Mouse (Mus musculus) erythroblast, adult 5-6 weeks (primary cell): ENCODE data around the gene Oasl1. TPM values are rescaled to one million over a fixed set of nuclear protein-coding genes. Genes with fewer than 3 reads are reported as not detected.
A peak's percentile ranks its signal among the peaks of the same experiment; 100 is the strongest.
"Not testable (repeated sequence)": the region's sequence is repeated elsewhere in the genome, so short reads cannot be mapped to it uniquely, and the experiment has no call there.

ENCODE experiments used
- ATAC-seq: replicated peaks from 2 replicates; pipeline ENCODE4 v1.8.0; 2016; ENCODE audit warnings: moderate number of reproducible peaks, mild to moderate bottlenecking, moderate TSS enrichment, inconsistent platforms; ENCODE audit not compliant: poor library complexity, low FRiP score, severe bottlenecking
- total RNA-seq, 2 experiments: library from RNA; stranded (forward) in 1 of 2; stranded (reverse) in 1 of 2; fragments of 150-400 nt in 1 of 2; fragments of 200-764, 138-1000 nt in 1 of 2; gene quantifications; 2 replicates each; pipeline versions ENCODE4 v1.2.3 to v1.2.4; 2015 to 2017; ENCODE audit warnings: low replicate concordance in 2 of 2

Gene Oasl1
- total RNA-seq (2015; ENCODE audit: low replicate concordance) (3.6 and 4.8 TPM in 2 replicates), total RNA-seq (2017; ENCODE audit: low replicate concordance) (3.7 and 8.6 TPM in 2 replicates)

DNA sequence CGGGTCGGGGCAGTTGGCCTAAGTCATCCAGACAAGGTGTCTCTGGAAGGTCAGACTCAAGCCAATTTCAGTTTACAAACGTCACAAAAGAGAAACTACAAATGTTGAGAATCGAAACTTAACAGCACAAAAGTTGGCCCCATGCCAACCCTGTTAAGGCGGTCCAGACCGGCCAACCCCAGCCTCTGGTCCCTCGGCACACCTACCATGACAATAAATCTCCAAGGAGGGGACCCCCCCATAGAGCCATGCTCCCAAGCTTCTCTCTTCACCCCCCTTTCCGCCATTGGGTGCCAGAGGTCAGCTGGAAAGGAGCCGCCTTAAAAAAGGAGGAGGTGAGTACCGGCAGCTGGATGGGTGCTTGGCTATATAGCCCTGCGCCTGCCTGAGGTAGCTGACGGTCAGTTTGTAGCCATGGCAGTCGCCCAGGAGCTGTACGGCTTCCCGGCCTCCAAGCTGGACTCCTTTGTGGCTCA lies at the start of gene Oasl1:
TSS of gene Oasl1 (plus strand) at position 243 of the 476 bp plus-strand sequence.
- peak; percentile 72 for ATAC-seq

DNA sequence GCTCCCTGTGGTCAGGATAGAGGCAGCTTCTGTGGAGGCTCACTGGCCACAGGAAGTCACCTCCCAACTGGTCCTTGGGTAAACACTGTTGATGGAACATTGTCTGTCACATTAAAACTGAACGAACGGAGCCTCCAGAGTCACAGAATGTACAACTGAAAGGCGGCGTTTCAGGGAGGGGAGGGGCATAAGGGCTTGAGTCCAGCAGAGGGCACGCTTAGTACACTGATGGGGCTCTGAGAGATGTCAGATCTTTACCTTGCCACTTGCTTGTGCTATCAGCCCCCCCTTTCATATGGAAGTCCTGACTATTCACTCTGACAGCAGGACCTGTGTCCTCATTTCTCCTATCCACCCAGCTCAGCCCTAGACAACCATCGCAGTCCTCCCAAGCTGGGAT lies 47.2 kb upstream of the Oasl1 start:
- no peak for ATAC-seq

DNA sequence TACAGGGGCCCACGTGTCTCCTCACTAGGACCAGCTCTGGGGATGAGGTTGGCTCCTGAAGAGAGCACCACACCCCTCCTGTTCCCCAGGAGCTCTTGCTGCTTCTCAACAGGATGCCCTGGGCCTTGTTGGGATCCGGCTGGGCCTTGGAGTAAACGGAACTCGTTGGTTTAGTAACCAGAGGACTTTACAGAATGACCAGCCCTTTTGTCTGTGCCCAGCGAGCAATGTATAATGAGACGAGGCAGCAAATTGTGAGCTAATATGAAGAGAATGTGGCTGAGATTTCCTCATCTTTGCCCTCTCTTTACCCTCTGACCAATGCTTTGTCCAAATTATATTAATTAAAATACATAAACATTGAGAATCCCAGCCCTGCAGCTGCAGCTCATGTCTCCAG lies 46.7 kb upstream of the Oasl1 start:
- no peak for ATAC-seq

DNA sequence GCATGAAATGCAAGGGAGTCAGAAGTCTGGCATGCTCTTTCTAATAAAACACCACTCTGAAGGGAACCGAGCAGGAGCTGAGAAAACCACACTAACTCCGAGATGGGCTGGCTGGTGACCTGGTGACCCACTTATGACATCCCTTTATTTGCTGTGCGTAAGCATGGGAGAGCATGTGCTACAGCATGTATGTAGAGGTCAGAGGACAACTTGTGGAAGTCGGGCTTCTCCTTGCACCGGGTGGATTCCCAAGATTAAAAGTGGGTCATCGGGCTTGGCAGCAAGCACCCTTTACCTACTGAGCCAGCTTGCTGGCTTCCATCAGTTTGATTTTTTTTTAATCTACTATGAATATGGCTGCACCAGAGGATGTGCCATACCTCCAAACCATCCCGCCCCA lies 45.6 kb upstream of the Oasl1 start:
- ATAC-seq, result no peak

DNA sequence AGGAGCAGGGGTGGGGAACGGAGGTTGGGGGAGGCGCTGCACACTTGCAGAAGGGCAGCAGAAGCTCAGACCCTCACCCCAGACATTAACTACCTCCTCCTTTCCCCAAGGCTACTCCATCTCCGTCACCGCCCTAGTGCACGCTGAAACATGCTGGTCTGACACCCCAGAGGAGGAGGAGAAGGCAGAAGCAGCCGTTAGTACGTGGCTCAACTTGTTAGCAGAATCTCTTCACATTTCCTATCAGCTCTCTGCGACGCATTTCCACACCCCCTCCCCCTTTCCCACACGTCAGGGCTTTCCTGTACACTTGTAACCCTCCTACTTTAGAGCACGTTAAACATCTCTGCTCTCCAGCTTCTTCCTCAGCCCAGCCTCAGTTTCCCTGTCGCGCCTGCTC lies 43.6 kb upstream of the Oasl1 start:
- ATAC-seq, result no peak

DNA sequence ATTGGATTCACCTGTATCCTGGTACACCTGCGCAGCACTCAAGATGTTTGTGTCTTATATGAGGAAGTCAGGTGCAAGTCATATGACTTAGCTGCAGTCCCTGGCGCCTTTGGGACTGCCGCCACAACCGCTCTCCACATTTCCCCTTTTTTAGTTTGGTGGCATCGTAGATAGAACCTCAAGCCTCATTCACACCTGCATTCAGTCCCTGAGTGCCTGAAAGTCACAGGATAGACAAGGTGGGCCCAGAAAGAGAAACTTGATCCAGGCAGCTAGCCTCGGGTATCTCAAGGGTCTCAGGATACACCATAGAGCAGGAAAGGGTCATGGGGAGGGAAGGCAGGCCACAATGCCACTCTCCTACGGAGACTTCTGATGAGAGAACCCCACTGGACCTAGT lies 40.7 kb upstream of the Oasl1 start:
- ATAC-seq, result not testable (repeated sequence)

DNA sequence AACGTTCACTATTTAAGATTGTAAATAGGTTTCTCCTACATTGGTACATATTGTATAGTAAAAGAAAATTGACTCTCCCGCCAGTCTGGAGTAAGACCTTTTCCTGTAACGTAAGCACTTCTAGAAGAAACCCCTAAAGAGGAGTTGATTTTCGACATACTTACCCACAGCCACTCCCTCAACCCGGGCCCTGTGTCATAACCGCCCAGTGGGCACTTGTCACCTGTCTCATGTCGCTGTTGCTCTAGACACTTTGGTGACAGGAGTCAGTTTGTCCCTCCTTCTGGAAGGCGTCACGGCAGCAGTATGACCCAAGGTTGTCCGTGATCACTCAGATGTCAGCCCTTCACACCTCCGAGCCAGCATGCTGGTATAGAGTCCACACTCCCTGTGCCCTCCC lies 40.0 kb upstream of the Oasl1 start:
- no peak for ATAC-seq

DNA sequence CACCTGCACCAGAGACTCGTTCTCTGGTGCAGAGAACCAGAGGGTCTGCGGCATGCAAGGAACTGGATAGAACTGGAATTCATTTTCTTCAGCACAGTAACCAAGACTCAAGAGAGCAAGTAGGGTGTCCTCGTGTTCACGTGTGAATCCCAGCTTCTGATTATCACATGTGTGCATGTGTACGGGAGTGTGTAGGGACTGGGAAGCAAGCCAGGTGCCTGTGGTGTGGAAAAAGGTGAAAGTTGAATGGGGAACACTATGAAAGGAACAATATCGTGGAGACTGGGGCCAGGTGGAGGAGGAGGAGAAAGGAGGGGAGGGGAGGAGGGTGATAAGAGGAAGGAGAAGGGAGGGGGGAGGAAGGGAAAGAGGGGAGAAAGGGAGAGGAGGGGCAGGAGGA lies 36.2 kb upstream of the Oasl1 start:
- ATAC-seq, result no peak

DNA sequence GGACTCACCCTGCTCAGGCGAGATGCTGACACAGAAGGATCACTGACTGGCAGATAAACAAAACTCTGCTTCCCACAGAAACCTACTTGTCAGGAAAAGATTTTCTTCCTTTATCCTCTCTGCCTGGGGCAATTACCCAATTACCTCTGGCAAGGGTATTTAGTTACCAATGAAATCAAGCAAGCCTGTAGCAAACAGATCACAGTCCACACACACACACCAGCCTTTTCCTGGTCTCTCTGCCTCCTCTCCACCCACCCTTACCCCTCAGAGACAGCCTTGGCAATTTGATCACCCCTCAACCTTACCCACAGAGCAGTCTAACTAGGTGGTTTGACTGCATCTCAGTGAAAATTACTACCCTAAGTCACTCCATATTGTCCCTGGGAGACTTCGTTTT lies 34.0 kb upstream of the Oasl1 start:
- no peak; the same call in 1 of the 2 replicates for ATAC-seq

DNA sequence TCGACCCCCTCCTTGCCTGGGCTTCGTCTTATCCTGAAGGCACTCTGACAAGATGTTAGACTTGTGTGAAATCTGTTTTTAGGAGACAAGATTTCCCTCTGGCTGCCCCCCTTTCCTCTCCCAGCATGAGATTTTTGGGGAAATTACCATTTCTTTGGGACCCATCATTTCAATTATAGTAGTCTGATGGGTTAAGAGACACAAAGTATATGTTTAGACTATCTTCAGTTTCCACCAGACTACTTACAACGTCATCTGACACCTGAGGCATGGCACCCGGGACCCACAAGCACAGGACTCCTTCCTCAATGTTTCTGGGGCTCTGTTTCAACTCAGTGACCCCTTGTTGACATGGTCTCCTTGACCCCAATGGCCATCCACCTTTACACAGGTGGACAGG lies 27.5 kb upstream of the Oasl1 start:
- ATAC-seq, result no peak

DNA sequence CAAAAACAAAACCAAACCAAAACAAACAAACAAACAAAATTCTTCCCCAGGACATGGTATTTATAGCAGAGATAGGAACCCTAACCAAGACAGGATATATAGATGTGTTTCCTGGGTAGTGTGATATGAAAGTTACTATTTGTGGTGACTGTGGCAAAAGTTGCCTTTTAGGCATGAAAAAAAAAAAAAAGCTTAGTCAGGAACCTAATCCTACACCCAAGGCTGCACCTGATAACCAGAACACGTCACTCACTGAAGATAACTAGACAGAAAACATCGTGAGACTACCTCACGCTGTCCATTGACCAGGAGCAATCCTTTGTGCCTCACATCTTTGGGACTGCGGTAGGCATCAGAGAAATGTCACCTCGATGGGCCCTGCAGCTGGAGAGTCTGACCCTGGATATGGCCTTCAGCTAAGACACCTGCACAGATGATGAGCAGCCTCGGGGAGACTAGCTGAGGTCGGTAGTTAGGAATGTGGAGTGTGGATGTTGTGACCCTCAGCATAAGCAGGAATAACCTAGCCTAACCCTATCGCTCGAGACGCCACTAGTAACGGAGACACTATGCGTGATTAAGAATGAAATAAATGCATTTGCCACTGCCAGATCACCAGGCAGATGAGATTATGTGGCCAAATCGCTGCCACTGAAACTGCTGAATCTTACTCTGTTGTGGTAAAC lies 26.2 kb upstream of the Oasl1 start, which contains the start of gene Oasl2:
TSS of gene Oasl2 (plus strand) at position 249 of the 686 bp plus-strand sequence.
- ATAC-seq, result peak; percentile 94

DNA sequence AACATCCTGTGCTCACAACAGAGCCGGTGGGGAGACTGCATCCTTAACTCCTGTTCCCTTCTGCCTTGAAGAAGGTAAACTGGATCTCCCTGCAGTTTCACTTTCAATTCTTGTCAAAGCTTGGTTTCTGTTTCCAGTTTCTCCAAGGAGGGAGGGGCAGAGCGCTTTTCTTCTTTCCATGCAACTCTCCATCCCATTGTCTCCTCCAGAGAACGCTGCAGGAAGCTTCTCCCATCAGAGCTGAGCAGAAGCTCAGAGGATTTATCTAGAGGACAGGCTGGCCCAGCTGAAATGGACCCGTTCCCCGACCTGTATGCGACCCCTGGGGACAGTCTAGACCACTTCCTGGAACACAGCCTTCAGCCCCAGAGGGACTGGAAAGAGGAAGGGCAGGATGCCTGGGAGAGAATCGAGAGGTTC lies 25.7 kb upstream of the Oasl1 start:
- peak; percentile 60 for ATAC-seq

DNA sequence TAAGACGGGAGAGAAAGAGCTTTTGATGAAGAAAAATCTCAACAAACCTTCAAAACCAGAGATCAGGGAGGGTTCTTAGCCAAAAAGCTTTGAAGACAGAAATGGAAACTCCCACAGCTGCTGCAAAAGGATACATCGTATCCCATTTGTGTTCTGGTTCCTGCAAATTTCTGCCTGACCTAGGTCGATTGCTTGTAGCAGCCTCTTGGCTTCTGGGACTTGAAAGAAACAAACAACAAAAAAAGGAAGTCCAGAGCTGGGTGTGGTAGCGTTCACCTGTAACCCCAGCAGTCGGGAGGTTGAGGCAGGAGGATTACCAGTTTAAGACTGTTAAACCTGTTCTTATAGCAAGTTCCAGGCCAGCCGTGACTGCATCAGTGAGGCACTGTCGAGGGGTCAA lies 24.2 kb upstream of the Oasl1 start:
- no peak for ATAC-seq

DNA sequence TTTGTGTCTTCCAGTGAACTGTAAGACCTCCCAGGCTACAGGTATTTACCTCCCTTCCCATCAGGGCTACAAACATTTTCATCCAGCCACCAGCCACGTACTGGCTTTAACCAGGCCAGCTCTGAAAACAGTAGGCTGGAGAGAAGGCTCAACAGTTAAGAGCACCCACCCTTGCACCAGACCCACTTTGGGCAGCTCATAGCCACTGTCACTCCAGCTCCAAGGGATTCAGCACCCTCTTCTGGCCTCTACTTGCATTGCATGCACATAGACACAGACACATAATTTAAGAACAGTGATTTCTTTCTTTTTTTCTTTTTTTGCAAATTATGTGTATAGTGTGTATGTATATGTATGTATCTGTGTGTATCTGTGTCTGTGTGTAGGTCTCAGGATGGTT lies 20.6 kb upstream of the Oasl1 start:
- ATAC-seq, result peak; percentile 73

DNA sequence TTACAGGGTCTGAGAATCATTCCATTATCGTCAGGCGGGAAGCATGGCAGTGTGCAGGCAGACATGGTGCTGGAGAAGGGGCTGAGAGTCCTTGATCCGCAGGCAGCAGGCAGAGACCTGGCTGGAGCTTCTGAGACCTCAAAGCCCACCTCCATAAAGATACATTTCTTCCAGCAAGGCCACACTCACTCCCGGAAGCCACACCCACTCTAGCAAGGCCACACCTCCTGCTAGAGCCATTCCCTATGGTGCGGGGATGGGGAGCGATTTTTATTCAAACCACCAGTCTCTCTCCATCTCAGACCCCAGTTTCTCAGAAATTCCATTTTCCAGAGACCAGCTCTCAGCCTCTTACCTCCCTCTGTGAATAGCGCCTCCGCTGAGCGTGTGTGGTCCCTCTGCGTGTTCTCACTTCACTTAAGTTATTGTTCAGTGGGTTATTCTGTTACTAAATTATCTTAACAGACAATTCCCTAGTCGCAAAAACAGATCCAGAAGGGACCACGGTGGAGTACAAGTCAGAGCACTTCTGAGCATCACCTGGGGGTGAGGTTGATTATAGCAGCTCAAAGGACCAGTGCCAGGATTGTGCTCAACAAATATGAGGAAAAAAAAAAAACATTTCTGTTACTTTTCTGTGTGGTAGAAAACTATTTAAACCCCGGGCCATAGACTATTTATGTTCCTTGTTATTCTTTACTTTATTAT lies 14.3 kb upstream of the Oasl1 start:
- no peak for ATAC-seq

DNA sequence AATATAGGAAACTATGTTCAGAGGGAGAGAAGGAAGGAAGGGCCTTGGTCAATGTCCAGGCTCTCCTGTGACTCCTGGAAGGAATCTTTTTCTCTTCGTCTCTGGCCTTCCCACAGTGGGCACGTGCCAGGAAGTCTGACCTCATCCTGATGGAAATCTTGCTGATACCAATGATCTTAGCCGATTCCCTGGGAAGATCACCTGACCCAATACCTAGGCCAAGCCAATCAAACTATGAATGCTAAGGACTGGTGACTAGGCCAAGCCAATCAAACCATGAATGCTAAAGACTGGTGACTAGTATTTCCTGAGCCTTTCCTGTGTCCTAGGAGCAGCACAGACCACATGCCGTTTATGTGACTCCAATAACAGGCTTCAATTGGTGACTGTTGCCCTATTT lies 9.4 kb upstream of the Oasl1 start:
- no peak for ATAC-seq

DNA sequence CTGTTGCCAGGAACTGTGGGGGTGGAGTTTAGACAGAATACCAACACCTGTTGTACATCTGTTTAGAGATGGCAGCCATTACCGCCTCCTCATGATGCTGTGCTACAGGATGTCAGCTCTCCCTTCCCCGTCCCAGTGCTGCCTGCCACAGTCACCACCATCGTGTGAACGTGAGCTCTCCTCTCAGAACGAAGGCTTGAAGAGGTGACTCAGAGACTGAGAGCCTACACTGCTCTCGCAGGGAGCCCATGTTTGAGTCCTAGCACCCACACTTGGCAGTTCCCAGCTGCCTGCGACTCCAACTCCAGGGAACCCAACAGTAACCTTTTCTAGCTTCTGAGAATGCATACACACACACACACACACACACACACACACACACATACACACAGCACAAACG lies 8.2 kb upstream of the Oasl1 start:
- no peak for ATAC-seq

DNA sequence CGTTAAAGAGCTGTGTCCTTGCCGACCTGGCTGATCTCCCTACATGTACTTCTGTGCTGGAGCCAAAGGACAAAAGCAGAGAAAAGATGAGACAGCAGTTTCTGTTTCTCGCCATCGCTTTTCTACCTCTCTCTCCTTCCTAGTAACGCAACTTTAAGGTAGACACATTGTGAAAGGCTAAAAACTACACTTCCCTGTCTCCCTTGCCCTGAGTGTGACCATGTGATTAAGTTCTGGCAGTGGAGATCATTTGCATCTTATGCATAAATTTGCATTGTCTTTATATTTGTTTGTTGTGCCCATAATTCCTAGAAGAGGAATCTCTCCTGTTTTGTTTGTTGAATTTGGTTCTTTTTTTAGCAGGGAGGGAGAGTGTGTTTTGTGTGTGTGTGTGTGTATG lies 7.2 kb upstream of the Oasl1 start:
- ATAC-seq, result no peak

DNA sequence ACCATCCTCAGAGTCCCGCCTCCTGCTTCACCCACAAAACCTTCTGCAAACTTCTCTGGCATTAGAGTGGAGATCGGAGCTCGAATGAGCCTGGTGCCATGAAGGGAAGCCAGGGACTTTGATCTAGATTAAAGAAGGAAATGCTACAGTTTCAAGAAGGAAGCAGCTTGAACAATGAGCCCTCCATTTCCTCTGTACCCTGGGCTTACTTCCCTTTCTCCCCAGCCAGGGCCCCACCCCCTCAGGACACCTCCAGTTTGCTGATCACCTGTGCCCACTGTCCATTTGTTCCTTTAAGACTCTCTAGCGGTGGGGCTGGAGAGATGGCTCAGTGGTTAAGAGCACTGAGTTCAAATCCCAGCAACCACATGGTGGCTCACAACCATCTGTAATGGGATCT lies 6.3 kb upstream of the Oasl1 start:
- no peak for ATAC-seq

DNA sequence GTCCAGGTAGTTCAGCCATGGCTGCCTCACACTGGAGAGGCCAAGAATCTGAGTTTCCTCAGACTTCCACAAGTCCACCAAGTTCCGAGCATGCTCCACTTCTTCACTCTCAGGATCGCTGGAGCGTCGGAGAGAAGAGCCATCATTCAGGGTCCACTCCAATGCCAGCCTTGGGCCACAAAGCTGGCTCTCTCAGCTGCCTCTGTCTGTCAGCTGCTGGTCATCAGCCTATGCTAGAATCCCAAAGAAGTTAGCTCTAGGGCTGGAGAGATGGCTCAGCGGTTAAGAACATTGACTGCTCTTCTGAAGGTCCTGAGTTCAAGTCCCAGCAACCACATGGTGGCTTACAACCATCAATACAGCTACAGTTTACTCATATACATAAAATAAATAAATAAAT lies 5.7 kb upstream of the Oasl1 start:
- ATAC-seq, result not testable (repeated sequence)
